Mouse (Mus musculus): ENCODE results near the gene Ift88. TPM values are rescaled to one million over a fixed set of nuclear protein-coding genes. Genes with fewer than 3 reads are reported as not detected.
"Not testable (repeated sequence)": the region's sequence is repeated elsewhere in the genome, so short reads cannot be mapped to it uniquely, and the experiment has no call there.

Ift88 gene
- total RNA-seq, 2 experiments from 2014 or later, result 17.0 to 19.4 TPM

GRCm38 (mm10) chr14:57424212-57424561 lies 325 bp downstream of the Ift88 start:
- no peak for DNase-seq
- intact Hi-C loops (cut with DNase I), result no loop called here

GRCm38 (mm10) chr14:57430451-57430850 lies 6.6 kb downstream of the Ift88 start:
- no peak for DNase-seq
- intact Hi-C loops (cut with DNase I), result no loop called here

- DNase-seq, result no peak
- intact Hi-C loops (cut with DNase I), result no loop called here
Measured at GRCm38 (mm10) chr14:57452516-57452915, 28.7 kb downstream of the Ift88 start.

- intact Hi-C loops (cut with DNase I), result no loop called here
- DNase-seq, result no peak
Measured at GRCm38 (mm10) chr14:57459883-57460282, 36.0 kb downstream of the Ift88 start.

- DNase-seq; intact Hi-C loops (cut with DNase I): not testable (repeated sequence)
Measured at GRCm38 (mm10) chr14:57460326-57460725, 36.5 kb downstream of the Ift88 start.

- intact Hi-C loops (cut with DNase I), result no loop called here
Measured at GRCm38 (mm10) chr14:57462871-57463270, 39.0 kb downstream of the Ift88 start.

GRCm38 (mm10) chr14:57475057-57475456 lies 51.2 kb downstream of the Ift88 start:
- intact Hi-C loops (cut with DNase I), result no loop called here
- DNase-seq, result no peak

More at GRCm38 (mm10) chr14:57462871-57463270, 39.0 kb downstream of the Ift88 start:
- DNase-seq, result no peak

- intact Hi-C loops (cut with DNase I), result no loop called here
- DNase-seq, result no peak
Measured at GRCm38 (mm10) chr14:57482262-57482661, 58.4 kb downstream of the Ift88 start.

GRCm38 (mm10) chr14:57484183-57484582 lies 60.3 kb downstream of the Ift88 start:
- intact Hi-C loops (cut with DNase I), result no loop called here
- no peak for DNase-seq

GRCm38 (mm10) chr14:57489696-57490095 lies 65.8 kb downstream of the Ift88 start:
- no peak for DNase-seq
- intact Hi-C loops (cut with DNase I), result no loop called here

- intact Hi-C loops (cut with DNase I), result no loop called here
- DNase-seq, result no peak
Measured at GRCm38 (mm10) chr14:57493840-57494239, 70.0 kb downstream of the Ift88 start.

GRCm38 (mm10) chr14:57503729-57504128 lies 79.9 kb downstream of the Ift88 start:
- intact Hi-C loops (cut with DNase I), result no loop called here
- DNase-seq, result peak; percentile 30

GRCm38 (mm10) chr14:57509554-57509953 lies 85.7 kb downstream of the Ift88 start:
- DNase-seq, result peak; percentile 28
- intact Hi-C loops (cut with DNase I), result no loop called here

GRCm38 (mm10) chr14:57515156-57515762 lies 91.4 kb downstream of the Ift88 start:
- intact Hi-C loops (cut with DNase I), result no loop called here
- DNase-seq, result no peak

GRCm38 (mm10) chr14:57517001-57517400 lies 93.1 kb downstream of the Ift88 start:
- intact Hi-C loops (cut with DNase I), result no loop called here
- DNase-seq, result no peak

- intact Hi-C loops (cut with DNase I), result no loop called here
- DNase-seq, result no peak
Measured at GRCm38 (mm10) chr14:57523762-57524161, 99.9 kb downstream of the Ift88 start.

- intact Hi-C loops (cut with DNase I), result no loop called here
- peak; percentile 41 for DNase-seq
Measured at GRCm38 (mm10) chr14:57524671-57525387, 101.0 kb downstream of the Ift88 start, which contains the start of gene Il17d. TSS of gene Il17d (plus strand) at chr14:57524777.

GRCm38 (mm10) chr14:57525388-57526049 lies 101.7 kb downstream of the Ift88 start:
- peak; percentile 57 for DNase-seq
- intact Hi-C loops (cut with DNase I), result no loop called here

- DNase-seq, result no peak
- intact Hi-C loops (cut with DNase I), result no loop called here
Measured at GRCm38 (mm10) chr14:57526050-57526623, 102.3 kb downstream of the Ift88 start.

GRCm38 (mm10) chr14:57527122-57527521 lies 103.3 kb downstream of the Ift88 start:
- no peak for DNase-seq
- intact Hi-C loops (cut with DNase I), result no loop called here

- intact Hi-C loops (cut with DNase I), result no loop called here
- DNase-seq, result no peak
Measured at GRCm38 (mm10) chr14:57527598-57527997, 103.7 kb downstream of the Ift88 start.

Data from left cerebral cortex, postnatal 4 days (tissue).